Mouse (Mus musculus) C2C12 (cell line): ENCODE results near the gene Shtn1. TPM values are rescaled to one million over a fixed set of nuclear protein-coding genes. Genes with fewer than 3 reads are reported as not detected.

ENCODE experiments used
- H3K27me3 ChIP-seq: one replicate; pipeline ENCODE4 v1.6.1; 2011; ENCODE audit not compliant: control insufficient read depth, insufficient read depth, insufficient read length
- H3K36me3 ChIP-seq: one replicate; pipeline ENCODE4 v1.6.1; 2011; ENCODE audit not compliant: control insufficient read depth, insufficient read depth
- H3K4me3 ChIP-seq: one replicate; pipeline ENCODE4 v1.5.1; 2011; ENCODE audit warnings: mild to moderate bottlenecking, control low read depth; ENCODE audit not compliant: poor library complexity, insufficient read depth, severe bottlenecking
- H3K79me2 ChIP-seq: one replicate; pipeline ENCODE4 v1.6.1; 2011; ENCODE audit not compliant: control insufficient read depth, insufficient read depth
- H3K79me3 ChIP-seq: one replicate; pipeline ENCODE4 v1.6.1; 2011; ENCODE audit warnings: low read depth, control low read depth
- H3ac ChIP-seq: one replicate; pipeline ENCODE3; 2011; ENCODE audit warnings: low read depth; ENCODE audit not compliant: control insufficient read depth, insufficient read length
- CEBPB ChIP-seq: IDR thresholded peaks from one replicate; pipeline ENCODE4 v1.6.1; 2011; ENCODE audit warnings: low read depth, mild to moderate bottlenecking, control low read depth, moderate library complexity
- CTCF ChIP-seq: IDR thresholded peaks from one replicate; pipeline ENCODE4 v1.5.1; 2011; ENCODE audit not compliant: control insufficient read depth, insufficient read depth, insufficient read length
- FOSL1 ChIP-seq: IDR thresholded peaks from one replicate; pipeline ENCODE4 v1.8.0; 2011; ENCODE audit warnings: mild to moderate bottlenecking, low read length; ENCODE audit not compliant: poor library complexity, insufficient read depth, severe bottlenecking
- MAX ChIP-seq: IDR thresholded peaks from one replicate; pipeline ENCODE4 v1.6.1; 2011; ENCODE audit warnings: mild to moderate bottlenecking, control low read depth
- MYOD1 ChIP-seq: IDR thresholded peaks from one replicate; pipeline ENCODE4 v1.6.1; 2011; ENCODE audit warnings: low read depth; ENCODE audit not compliant: control insufficient read depth, insufficient read length
- MYOG ChIP-seq: IDR thresholded peaks from one replicate; pipeline ENCODE4 v1.6.1; 2011; ENCODE audit not compliant: control insufficient read depth, insufficient read length; ENCODE audit errors: extremely low read depth
- USF1 ChIP-seq: IDR thresholded peaks from one replicate; pipeline ENCODE4 v1.6.1; 2011; ENCODE audit warnings: low read depth, mild to moderate bottlenecking, control low read depth, moderate library complexity
- long read RNA-seq, 2 experiments: library from polyadenylated mRNA; unstranded; transcript quantifications; one replicate each; pipeline ENCODE4 v2.0.0; 2019 to 2020
- polyA plus RNA-seq: library from polyadenylated mRNA; unstranded; fragments of >200 nt; fragmentation: generic; extraction: Trizol; gene quantifications from one replicate; pipeline ENCODE4 v1.2.1, GENCODE M21; 2012; ENCODE audit warnings: missing spikeins

Shtn1 gene
- 0.26 TPM for polyA plus RNA-seq
- long read RNA-seq, experiment 1, partial matches to known transcripts = 0 of 1 reads
- long read RNA-seq, experiment 1, other reads (novel, unspliced or antisense) = 1 of 1 reads
- long read RNA-seq, experiment 2, partial matches to known transcripts = 0 of 7 reads
- long read RNA-seq, experiment 2, other reads (novel, unspliced or antisense) = 7 of 7 reads

GRCm38 (mm10) chr19:59075472-59076101 is at the start of gene Shtn1:
Gene Shtn1 (minus strand): TSS chr19:59076100.
- H3K36me3 ChIP-seq = no peaks in the 10 kb centered on the region
- no peak within 1 kb of the TSS for H3ac ChIP-seq
- TF ChIP-seq MYOD1 (no peak), CTCF (no peak), MAX (no peak), MYOG (no peak), USF1 (no peak), FOSL1 (no peak), CEBPB (no peak)
- peaks cover 29% of the 10 kb centered on the region for H3K27me3 ChIP-seq
- H3K4me3 ChIP-seq = no peak within 1 kb of the TSS
- no peaks in the 10 kb centered on the region for H3K79me2 ChIP-seq
- no peaks in the 10 kb centered on the region for H3K79me3 ChIP-seq

GRCm38 (mm10) chr19:59114152-59114551 is 38.3 kb upstream of the Shtn1 start:
- Histone ChIP-seq H3ac (no peak overlapping the region), H3K27me3 (no peaks in the 10 kb centered on the region), H3K4me3 (no peak overlapping the region), H3K36me3 (no peaks in the 10 kb centered on the region), H3K79me2 (no peaks in the 10 kb centered on the region), H3K79me3 (no peaks in the 10 kb centered on the region)
- TF ChIP-seq FOSL1 = no peak
- no peak for TF ChIP-seq USF1
- TF ChIP-seq CTCF = no peak
- no peak for TF ChIP-seq MAX

- H3K4me3 ChIP-seq = no peak overlapping the region
- no peak overlapping the region for H3ac ChIP-seq
- no peaks in the 10 kb centered on the region for H3K36me3 ChIP-seq
- H3K27me3 ChIP-seq = no peaks in the 10 kb centered on the region
- no peaks in the 10 kb centered on the region for H3K79me2 ChIP-seq
- no peaks in the 10 kb centered on the region for H3K79me3 ChIP-seq
- TF ChIP-seq MAX (no peak), USF1 (no peak), CEBPB (no peak), CTCF (no peak), FOSL1 (no peak), MYOD1 (no peak)
Observed at GRCm38 (mm10) chr19:59109937-59110336, 34.0 kb upstream of the Shtn1 start.

GRCm38 (mm10) chr19:59098315-59098714 is 22.4 kb upstream of the Shtn1 start:
- Histone ChIP-seq H3K4me3 (no peak overlapping the region), H3ac (no peak overlapping the region), H3K36me3 (no peaks in the 10 kb centered on the region), H3K27me3 (no peaks in the 10 kb centered on the region), H3K79me2 (no peaks in the 10 kb centered on the region), H3K79me3 (no peaks in the 10 kb centered on the region)
- no peak for TF ChIP-seq CEBPB
- no peak for TF ChIP-seq MAX
- no peak for TF ChIP-seq MYOD1
- TF ChIP-seq FOSL1 = no peak
- no peak for TF ChIP-seq USF1
- TF ChIP-seq CTCF = no peak
- TF ChIP-seq MYOG = no peak

GRCm38 (mm10) chr19:59092295-59092694 is 16.4 kb upstream of the Shtn1 start:
- Histone ChIP-seq H3K36me3 (no peaks in the 10 kb centered on the region), H3K79me3 (no peaks in the 10 kb centered on the region), H3ac (no peak overlapping the region), H3K79me2 (no peaks in the 10 kb centered on the region), H3K4me3 (no peak overlapping the region), H3K27me3 (no peaks in the 10 kb centered on the region)
- no peak for TF ChIP-seq CEBPB
- no peak for TF ChIP-seq FOSL1
- TF ChIP-seq MYOD1 = no peak
- no peak for TF ChIP-seq CTCF
- no peak for TF ChIP-seq USF1
- TF ChIP-seq MAX = no peak
- no peak for TF ChIP-seq MYOG

- Histone ChIP-seq H3K4me3 (no peak overlapping the region), H3K36me3 (no peaks in the 10 kb centered on the region), H3ac (no peak overlapping the region), H3K27me3 (no peaks in the 10 kb centered on the region), H3K79me2 (no peaks in the 10 kb centered on the region), H3K79me3 (no peaks in the 10 kb centered on the region)
- TF ChIP-seq FOSL1 (no peak), MYOD1 (no peak), MAX (no peak)
Observed at GRCm38 (mm10) chr19:59090337-59090736, 14.4 kb upstream of the Shtn1 start.
